Mouse (Mus musculus): ENCODE results near the gene Cln3.

- peak; percentile 76 for TF ChIP-seq CTCF (IDR thresholded peaks at IDR 0.05; ENCODE audit: insufficient read depth, low read depth, low read length)
- TF ChIP-seq POLR2A (IDR thresholded peaks at IDR 0.05; ENCODE audit: insufficient read depth, low read depth, low read length) = no peak
Measured at GRCm38 (mm10) chr7:126587779-126588178, 2.2 kb upstream of the Cln3 start.
